Mouse (Mus musculus): Measurements from ENCODE around the gene Vcp. TPM values are rescaled to one million over a fixed set of nuclear protein-coding genes. Genes with fewer than 3 reads are reported as not detected.
A peak's percentile ranks its signal among the peaks of the same experiment; 100 is the strongest.

Gene Vcp
- polyA plus RNA-seq, 1 experiment from 2014 or later: 640 TPM

GRCm38 (mm10) chr4:42961592-42961991, 38.7 kb downstream of the Vcp start:
- H3K9me3 ChIP-seq: no peaks in the 10 kb centered on the region
- 31% methylated on average over 4 of the region's 4 CpGs for WGBS
- peaks cover 21% of the 10 kb centered on the region for H3K36me3 ChIP-seq
- H3K4me1 ChIP-seq: no peaks in the 10 kb centered on the region; the same call in 1 of the 2 replicates
- no peaks in the 10 kb centered on the region for H3K27me3 ChIP-seq (replicated peaks)
- no peak overlapping the region for H3K27ac ChIP-seq
- H3K4me3 ChIP-seq: no peak overlapping the region
- H3K9ac ChIP-seq: no peak overlapping the region
- H3K4me2 ChIP-seq (replicated peaks): no peak overlapping the region
- no peak for ATAC-seq (ENCODE audit: low FRiP score, low read depth)

- Histone ChIP-seq H3K4me2 (replicated peaks) (no peak overlapping the region), H3K27ac (no peak overlapping the region), H3K9ac (no peak overlapping the region), H3K9me3 (no peaks in the 10 kb centered on the region), H3K36me3 (peaks cover 37% of the 10 kb centered on the region), H3K4me1 (peaks cover 8% of the 10 kb centered on the region), H3K4me3 (no peak overlapping the region), H3K27me3 (replicated peaks) (no peaks in the 10 kb centered on the region)
- 72% methylated on average over 4 of the region's 4 CpGs for whole genome bisulfite sequencing
- ATAC-seq (ENCODE audit: low FRiP score, low read depth): no peak
Measured at GRCm38 (mm10) chr4:42959382-42959781, 40.9 kb downstream of the Vcp start.

- Histone ChIP-seq H3K4me1 (peaks cover 11% of the 10 kb centered on the region), H3K9ac (no peak overlapping the region), H3K4me2 (replicated peaks) (no peak overlapping the region), H3K27ac (no peak overlapping the region), H3K36me3 (peaks cover 37% of the 10 kb centered on the region), H3K4me3 (no peak overlapping the region), H3K27me3 (replicated peaks) (no peaks in the 10 kb centered on the region), H3K9me3 (no peaks in the 10 kb centered on the region)
- ATAC-seq (ENCODE audit: low FRiP score, low read depth): no peak
- 79% methylated on average over 8 of the region's 8 CpGs for WGBS
Measured at GRCm38 (mm10) chr4:42958942-42959341, 41.4 kb downstream of the Vcp start.

GRCm38 (mm10) chr4:42957979-42958378, 42.3 kb downstream of the Vcp start:
- 92% methylated on average over 8 of the region's 8 CpGs for WGBS
- no peak for ATAC-seq (ENCODE audit: low FRiP score, low read depth)
- Histone ChIP-seq H3K4me2 (replicated peaks) (no peak overlapping the region), H3K9me3 (no peaks in the 10 kb centered on the region), H3K9ac (no peak overlapping the region), H3K27me3 (replicated peaks) (no peaks in the 10 kb centered on the region), H3K27ac (no peak overlapping the region), H3K4me3 (no peak overlapping the region), H3K36me3 (peaks cover 37% of the 10 kb centered on the region), H3K4me1 (peaks cover 21% of the 10 kb centered on the region)

GRCm38 (mm10) chr4:42957306-42957705, 43.0 kb downstream of the Vcp start:
- WGBS: 87% methylated on average over 11 of the region's 11 CpGs
- Histone ChIP-seq H3K27ac (no peak overlapping the region), H3K27me3 (replicated peaks) (no peaks in the 10 kb centered on the region), H3K9ac (no peak overlapping the region), H3K4me1 (peaks cover 28% of the 10 kb centered on the region), H3K36me3 (peaks cover 37% of the 10 kb centered on the region), H3K9me3 (no peaks in the 10 kb centered on the region), H3K4me2 (replicated peaks) (no peak overlapping the region), H3K4me3 (no peak overlapping the region)
- no peak for ATAC-seq (ENCODE audit: low FRiP score, low read depth)

- Histone ChIP-seq H3K4me1 (peaks cover 35% of the 10 kb centered on the region), H3K9ac (no peak overlapping the region), H3K27me3 (replicated peaks) (no peaks in the 10 kb centered on the region), H3K9me3 (no peaks in the 10 kb centered on the region), H3K4me3 (no peak overlapping the region), H3K4me2 (replicated peaks) (no peak overlapping the region), H3K36me3 (peaks cover 37% of the 10 kb centered on the region), H3K27ac (no peak overlapping the region)
- 96% methylated on average over 17 of the region's 17 CpGs for WGBS
- no peak for ATAC-seq (ENCODE audit: low FRiP score, low read depth)
Measured at GRCm38 (mm10) chr4:42956581-42956980, 43.7 kb downstream of the Vcp start.

- Histone ChIP-seq H3K4me3 (no peak overlapping the region), H3K4me2 (replicated peaks) (no peak overlapping the region), H3K36me3 (peaks cover 37% of the 10 kb centered on the region), H3K27me3 (replicated peaks) (no peaks in the 10 kb centered on the region), H3K9me3 (no peaks in the 10 kb centered on the region), H3K9ac (no peak overlapping the region), H3K27ac (no peak overlapping the region), H3K4me1 (peaks cover 47% of the 10 kb centered on the region)
- 93% methylated on average over 3 of the region's 3 CpGs for WGBS
- no peak for ATAC-seq (ENCODE audit: low FRiP score, low read depth)
Measured at GRCm38 (mm10) chr4:42955200-42955599, 45.1 kb downstream of the Vcp start.

GRCm38 (mm10) chr4:42954297-42954696, 46.0 kb downstream of the Vcp start:
- peaks cover 37% of the 10 kb centered on the region for H3K36me3 ChIP-seq
- H3K9ac ChIP-seq: no peak overlapping the region
- H3K4me2 ChIP-seq (replicated peaks): peak overlapping the region; percentile 89
- H3K4me3 ChIP-seq: 0 out of 2 replicates have a peak overlapping the region, but pooled peaks have one; percentile 15
- peaks cover 47% of the 10 kb centered on the region for H3K4me1 ChIP-seq
- WGBS: 3% methylated on average over 10 of the region's 10 CpGs
- no peaks in the 10 kb centered on the region for H3K9me3 ChIP-seq
- no peaks in the 10 kb centered on the region for H3K27me3 ChIP-seq (replicated peaks)
- no peak for ATAC-seq (ENCODE audit: low FRiP score, low read depth)
- no peak overlapping the region for H3K27ac ChIP-seq

- peak overlapping the region; percentile 63 for H3K27ac ChIP-seq
- peak overlapping the region; percentile 92 for H3K9ac ChIP-seq
- peaks cover 54% of the 10 kb centered on the region for H3K4me1 ChIP-seq
- H3K4me2 ChIP-seq (replicated peaks): peak overlapping the region; percentile 89
- no peaks in the 10 kb centered on the region for H3K27me3 ChIP-seq (replicated peaks)
- no peaks in the 10 kb centered on the region for H3K9me3 ChIP-seq
- WGBS: 15% methylated on average over 10 of the region's 10 CpGs
- ATAC-seq (ENCODE audit: low FRiP score, low read depth): no peak
- H3K36me3 ChIP-seq: peaks cover 35% of the 10 kb centered on the region
- H3K4me3 ChIP-seq: peak overlapping the region; percentile 15; the same call in 1 of the 2 replicates
Measured at GRCm38 (mm10) chr4:42953435-42954094, 46.7 kb downstream of the Vcp start.

GRCm38 (mm10) chr4:42952563-42952962, 47.7 kb downstream of the Vcp start:
- Histone ChIP-seq H3K36me3 (peaks cover 25% of the 10 kb centered on the region), H3K4me1 (peaks cover 60% of the 10 kb centered on the region), H3K9ac (peak overlapping the region; percentile 92), H3K27me3 (replicated peaks) (0 out of 2 replicates have a peak, but pooled peaks cover 5% of the 10 kb centered on the region), H3K4me2 (replicated peaks) (peak overlapping the region; percentile 89), H3K9me3 (no peaks in the 10 kb centered on the region), H3K4me3 (peak overlapping the region; percentile 18; the same call in 1 of the 2 replicates), H3K27ac (0 out of 2 replicates have a peak overlapping the region, but pooled peaks have one; percentile 63)
- WGBS: 86% methylated on average over 7 of the region's 7 CpGs
- no peak for ATAC-seq (ENCODE audit: low FRiP score, low read depth)

GRCm38 (mm10) chr4:42951206-42952195, 48.8 kb downstream of the Vcp start:
- Histone ChIP-seq H3K36me3 (peaks cover 15% of the 10 kb centered on the region), H3K9ac (peak overlapping the region; percentile 92), H3K27ac (no peak overlapping the region), H3K4me2 (replicated peaks) (peak overlapping the region; percentile 89), H3K4me1 (peaks cover 70% of the 10 kb centered on the region), H3K9me3 (no peaks in the 10 kb centered on the region), H3K27me3 (replicated peaks) (0 out of 2 replicates have a peak, but pooled peaks cover 5% of the 10 kb centered on the region), H3K4me3 (peak overlapping the region; percentile 82)
- WGBS: 62% methylated on average over 11 of the region's 11 CpGs
- ATAC-seq (ENCODE audit: low FRiP score, low read depth): no peak

- Histone ChIP-seq H3K27ac (peak overlapping the region; percentile 94; the same call in 1 of the 2 replicates), H3K27me3 (replicated peaks) (0 out of 2 replicates have a peak, but pooled peaks cover 5% of the 10 kb centered on the region), H3K36me3 (peaks cover 7% of the 10 kb centered on the region), H3K4me3 (peak overlapping the region; percentile 82), H3K9me3 (no peaks in the 10 kb centered on the region), H3K4me1 (peaks cover 74% of the 10 kb centered on the region), H3K9ac (peak overlapping the region; percentile 92), H3K4me2 (replicated peaks) (peak overlapping the region; percentile 89)
- peak; percentile 74 for ATAC-seq (ENCODE audit: low FRiP score, low read depth)
- 2% methylated on average over 14 of the region's 27 CpGs for WGBS
Measured at GRCm38 (mm10) chr4:42950065-42950558, 50.2 kb downstream of the Vcp start.
